Mouse (Mus musculus) embryonic facial prominence, embryonic 13.5 days (tissue): ENCODE results near the gene Uncx. TPM values are rescaled to one million over a fixed set of nuclear protein-coding genes. Genes with fewer than 3 reads are reported as not detected.
"Not testable (repeated sequence)": the region's sequence is repeated elsewhere in the genome, so short reads cannot be mapped to it uniquely, and the experiment has no call there.

Source experiments
- ATAC-seq: fragments of 200-750 bp; cut with Nextera tagmentation; 2 replicates; pipeline ENCODE4 v1.8.0; 2017; ENCODE audit warnings: low read depth; ENCODE audit not compliant: insufficient number of reproducible peaks, insufficient read depth, low FRiP score, low TSS enrichment
- H3K27ac ChIP-seq: fragments of 300-500 bp; sonication (generic); 2 replicates; pipeline ENCODE4 v1.5.1; 2015; ENCODE audit warnings: moderate library complexity, mild to moderate bottlenecking, inconsistent platforms
- H3K27me3 ChIP-seq: fragments of 300-500 bp; sonication (generic); 2 replicates; pipeline ENCODE4 v1.6.1; 2015; ENCODE audit warnings: mild to moderate bottlenecking, inconsistent platforms
- H3K36me3 ChIP-seq: fragments of 300-500 bp; sonication (generic); 2 replicates; pipeline ENCODE4 v1.6.1; 2015; ENCODE audit warnings: mild to moderate bottlenecking, inconsistent platforms
- H3K4me1 ChIP-seq: fragments of 300-500 bp; sonication (generic); 2 replicates; pipeline ENCODE4 v1.6.1; 2015; ENCODE audit warnings: inconsistent platforms
- H3K4me2 ChIP-seq: fragments of 300-500 bp; sonication (generic); 2 replicates; pipeline ENCODE4 v1.6.1; 2015; ENCODE audit warnings: moderate library complexity, mild to moderate bottlenecking, inconsistent platforms
- H3K4me3 ChIP-seq: fragments of 300-500 bp; sonication (generic); 2 replicates; pipeline ENCODE4 v1.5.1; 2015; ENCODE audit warnings: mild to moderate bottlenecking, inconsistent platforms
- H3K9ac ChIP-seq: fragments of 300-500 bp; sonication (generic); 2 replicates; pipeline ENCODE4 v1.6.1; 2015; ENCODE audit warnings: mild to moderate bottlenecking, inconsistent platforms
- H3K9me3 ChIP-seq: fragments of 300-500 bp; sonication (generic); 2 replicates; pipeline ENCODE4 v1.6.1; 2016; ENCODE audit warnings: inconsistent platforms
- WGBS: fragments of 180-500 bp; shearing (Covaris S2); methylation state at CpG from one replicate; pipeline ENCODE4 v1.1.7; 2015; ENCODE audit warnings: mixed read lengths; 5-methylcytosine and 5-hydroxymethylcytosine counted together
- polyA plus RNA-seq: library from polyadenylated mRNA; unstranded; fragments of >200 nt; fragmentation: Nextera tagmentation; extraction: Ambion mirVana; gene quantifications from 2 replicates; pipeline ENCODE4 v1.2.1, GENCODE M21; 2015

The Uncx gene
- polyA plus RNA-seq, 1 experiment from 2014 or later, result 2.3 TPM

DNA sequence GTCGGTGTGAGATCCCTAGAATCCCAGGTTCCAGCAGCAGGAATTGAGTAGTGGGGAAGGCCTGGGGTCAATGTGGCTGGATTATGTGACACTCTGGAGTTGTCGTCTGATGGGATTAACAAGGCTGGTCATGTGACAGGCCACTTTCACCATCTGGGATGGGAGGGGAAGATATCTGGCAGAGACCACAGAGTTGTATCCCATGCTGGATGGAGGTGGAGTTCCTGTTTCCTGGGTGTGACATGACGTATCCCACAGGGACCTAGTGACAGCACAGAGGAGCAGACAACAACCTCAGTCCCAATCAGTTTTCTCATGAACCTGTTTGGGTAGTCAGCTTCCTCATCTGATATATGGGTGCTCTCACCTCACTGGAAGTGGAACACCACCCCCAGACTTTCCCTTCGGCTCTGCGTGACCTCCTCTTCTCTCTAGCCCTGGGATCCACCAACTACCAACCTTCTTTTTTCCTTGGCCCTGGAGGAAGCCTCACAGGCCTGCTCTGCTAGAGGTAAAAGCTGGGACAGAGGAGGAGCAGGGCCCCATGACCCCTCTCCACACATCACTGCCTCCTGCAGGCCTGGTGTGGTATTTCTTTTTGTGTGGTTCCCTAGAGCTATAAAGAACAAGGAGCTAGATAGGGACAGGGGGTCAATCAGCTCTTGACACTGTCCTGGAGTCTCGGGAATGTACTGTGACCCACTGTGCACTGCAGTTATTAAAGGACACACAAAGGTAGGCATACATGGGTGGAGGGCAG, 23.5 kb downstream of the Uncx start:
- H3K9ac ChIP-seq, result no peak overlapping the region
- H3K4me1 ChIP-seq, result no peaks in the 10 kb centered on the region
- H3K4me3 ChIP-seq, result no peak overlapping the region
- peaks cover 71% of the 10 kb centered on the region for H3K27me3 ChIP-seq
- H3K36me3 ChIP-seq, result no peaks in the 10 kb centered on the region
- H3K9me3 ChIP-seq, result no peaks in the 10 kb centered on the region
- WGBS, result 64% methylated on average over 6 of the region's 6 CpGs
- H3K4me2 ChIP-seq, result no peak overlapping the region
- ATAC-seq, result no peak
- H3K27ac ChIP-seq, result no peak overlapping the region

DNA sequence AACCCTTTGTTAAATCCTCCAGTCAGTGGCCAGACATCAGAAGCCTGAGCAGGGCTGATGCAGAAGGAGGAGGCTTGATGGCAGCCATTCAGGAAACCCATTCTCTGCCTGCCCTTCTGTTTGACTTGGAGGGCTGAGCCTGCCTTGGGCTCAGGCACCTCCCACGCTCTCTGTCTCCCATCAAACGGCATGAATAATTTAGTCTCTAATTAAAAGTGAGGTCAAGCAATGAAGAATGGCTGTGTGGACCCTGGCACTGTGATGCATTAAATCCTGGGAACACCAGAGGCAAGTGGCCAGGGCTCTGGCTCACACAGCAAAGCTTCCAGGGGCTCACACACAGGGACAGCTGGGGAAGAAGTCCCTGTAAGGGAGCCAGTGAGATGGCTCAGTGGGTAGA, 24.8 kb downstream of the Uncx start:
- H3K27me3 ChIP-seq, result peaks cover 59% of the 10 kb centered on the region
- no peaks in the 10 kb centered on the region for H3K36me3 ChIP-seq
- no peak overlapping the region for H3K9ac ChIP-seq
- no peak overlapping the region for H3K27ac ChIP-seq
- H3K9me3 ChIP-seq, result no peaks in the 10 kb centered on the region
- no peak overlapping the region for H3K4me2 ChIP-seq
- no peak overlapping the region for H3K4me3 ChIP-seq
- no peak for ATAC-seq
- 53% methylated on average over 2 of the region's 2 CpGs for WGBS
- peaks cover 7% of the 10 kb centered on the region; the same call in 1 of the 2 replicates for H3K4me1 ChIP-seq

DNA sequence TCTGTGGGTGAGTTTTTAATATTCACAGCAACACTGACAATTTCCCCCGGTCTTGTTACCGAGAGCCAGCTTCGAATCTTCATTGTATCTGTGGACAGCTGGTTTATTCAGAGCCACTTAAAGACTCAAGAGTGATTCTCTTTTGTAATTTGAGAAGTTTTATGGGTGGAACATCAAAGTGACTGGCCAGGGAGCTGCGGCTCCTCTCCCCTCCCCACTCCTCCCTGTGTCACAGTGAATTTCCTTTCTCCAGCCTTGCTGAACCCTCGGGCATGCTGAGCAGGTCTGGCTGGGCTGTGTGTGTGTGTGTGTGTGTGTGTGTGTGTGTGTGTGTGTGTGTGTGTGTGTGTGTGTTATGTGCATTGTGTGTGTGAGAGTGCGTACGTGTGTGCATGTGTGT, 29.2 kb downstream of the Uncx start:
- Histone ChIP-seq H3K9me3 (peaks cover 7% of the 10 kb centered on the region; the same call in 1 of the 2 replicates), H3K36me3 (no peaks in the 10 kb centered on the region), H3K4me1 (peaks cover 7% of the 10 kb centered on the region; the same call in 1 of the 2 replicates), H3K4me2 (no peak overlapping the region), H3K27me3 (peaks cover 18% of the 10 kb centered on the region), H3K9ac (no peak overlapping the region), H3K4me3 (no peak overlapping the region), H3K27ac (no peak overlapping the region)
- ATAC-seq, result no peak
- WGBS, result 15% methylated on average over 7 of the region's 7 CpGs

DNA sequence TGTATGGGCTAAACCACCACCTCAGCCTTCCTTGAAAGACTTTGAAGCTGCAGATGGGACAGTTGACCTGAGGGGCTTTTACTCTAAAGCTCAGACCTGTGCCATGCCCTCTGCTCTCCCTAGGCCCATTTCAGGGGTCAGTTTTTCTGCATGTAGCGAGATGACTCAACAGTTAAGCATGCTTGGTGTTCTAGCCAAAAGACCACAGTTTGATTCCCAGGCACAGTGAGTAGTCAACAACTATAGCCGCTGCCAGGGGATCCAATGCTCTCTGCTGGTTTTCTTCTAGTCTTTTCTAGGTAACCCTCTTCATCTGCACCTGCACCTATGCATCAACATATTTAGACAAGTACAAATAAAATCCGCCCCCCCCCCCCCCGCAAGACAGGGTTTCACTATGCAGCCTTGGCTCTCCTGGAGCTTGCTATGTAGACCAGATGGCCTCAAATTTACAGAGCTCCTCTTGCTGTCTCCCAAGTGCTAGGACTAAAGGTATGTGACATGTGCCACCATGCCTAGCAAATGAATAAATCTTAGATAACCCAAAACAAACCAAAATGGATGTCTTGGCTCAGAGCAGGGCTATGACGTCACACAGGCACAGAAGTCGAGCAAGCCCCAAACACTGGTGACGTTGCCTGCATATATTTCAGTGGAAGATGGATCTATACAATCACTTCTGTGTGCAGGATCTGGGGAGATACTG, 30.5 kb downstream of the Uncx start:
- Histone ChIP-seq H3K4me1 (peaks cover 7% of the 10 kb centered on the region; the same call in 1 of the 2 replicates), H3K9ac (no peak overlapping the region), H3K9me3 (peaks cover 7% of the 10 kb centered on the region; the same call in 1 of the 2 replicates), H3K27me3 (peaks cover 18% of the 10 kb centered on the region), H3K36me3 (no peaks in the 10 kb centered on the region), H3K4me3 (no peak overlapping the region), H3K4me2 (no peak overlapping the region), H3K27ac (no peak overlapping the region)
- ATAC-seq, result no peak
- WGBS, result 75% methylated on average over 7 of the region's 7 CpGs

DNA sequence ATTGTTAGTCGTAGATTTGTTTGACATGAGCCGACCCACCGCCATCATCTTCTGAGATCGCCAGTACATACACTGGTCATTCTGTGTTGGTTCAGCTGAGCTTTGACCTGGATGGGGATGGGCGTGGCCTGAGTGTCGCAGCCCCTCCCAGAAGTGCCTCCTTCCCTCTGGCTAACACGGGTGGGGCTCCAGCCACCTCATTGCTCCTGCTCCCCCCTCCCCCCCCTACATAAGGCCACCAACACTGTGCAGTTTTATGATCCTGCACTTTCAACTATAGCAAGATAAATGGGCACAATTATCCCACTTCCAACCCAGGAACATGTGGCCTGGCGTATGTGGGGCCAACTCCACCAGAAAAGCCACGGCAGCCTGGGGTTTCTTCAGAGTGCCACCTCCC, 31.8 kb downstream of the Uncx start:
- 75% methylated on average over 9 of the region's 9 CpGs for WGBS
- Histone ChIP-seq H3K4me3 (no peak overlapping the region), H3K9me3 (peaks cover 7% of the 10 kb centered on the region; the same call in 1 of the 2 replicates), H3K27me3 (peaks cover 23% of the 10 kb centered on the region), H3K9ac (no peak overlapping the region), H3K4me1 (peaks cover 9% of the 10 kb centered on the region), H3K36me3 (no peaks in the 10 kb centered on the region), H3K27ac (no peak overlapping the region), H3K4me2 (no peak overlapping the region)
- ATAC-seq, result no peak

DNA sequence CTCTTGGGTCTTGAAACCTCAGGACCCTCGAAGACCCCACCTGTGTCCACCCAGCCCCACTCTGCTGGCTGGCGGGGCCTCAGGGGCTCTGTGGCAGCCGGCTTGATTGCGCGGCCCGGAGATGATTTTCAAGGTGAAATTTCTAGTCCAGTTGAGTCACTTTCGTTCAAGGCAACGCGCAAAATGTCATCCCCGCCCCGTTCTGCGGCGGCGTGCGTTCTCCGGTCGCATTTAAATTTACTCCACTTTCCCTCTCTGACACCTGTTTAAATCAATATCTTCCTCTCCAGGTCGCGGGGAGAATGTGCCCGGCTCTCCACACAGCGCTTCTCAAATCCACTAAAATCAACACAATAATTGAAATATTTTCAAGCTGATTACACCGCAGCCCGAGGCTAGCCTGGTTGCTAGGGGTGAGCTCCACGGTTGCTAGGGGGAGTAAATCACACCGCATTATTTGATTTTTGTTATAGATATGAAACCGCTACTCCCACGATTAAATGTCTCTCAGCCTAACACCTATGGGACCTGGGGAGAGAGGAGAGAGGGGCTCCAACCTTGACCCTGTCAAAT, 37.0 kb downstream of the Uncx start:
- peaks cover 17% of the 10 kb centered on the region for H3K4me1 ChIP-seq
- no peak overlapping the region; the same call in 1 of the 2 replicates for H3K4me3 ChIP-seq
- H3K9me3 ChIP-seq, result peaks cover 7% of the 10 kb centered on the region; the same call in 1 of the 2 replicates
- H3K27me3 ChIP-seq, result peaks cover 72% of the 10 kb centered on the region
- peak overlapping the region; percentile 12; the same call in 1 of the 2 replicates for H3K4me2 ChIP-seq
- ATAC-seq, result no peak
- no peak overlapping the region for H3K9ac ChIP-seq
- no peak overlapping the region for H3K27ac ChIP-seq
- 23% methylated on average over 27 of the region's 27 CpGs for WGBS
- no peaks in the 10 kb centered on the region for H3K36me3 ChIP-seq

DNA sequence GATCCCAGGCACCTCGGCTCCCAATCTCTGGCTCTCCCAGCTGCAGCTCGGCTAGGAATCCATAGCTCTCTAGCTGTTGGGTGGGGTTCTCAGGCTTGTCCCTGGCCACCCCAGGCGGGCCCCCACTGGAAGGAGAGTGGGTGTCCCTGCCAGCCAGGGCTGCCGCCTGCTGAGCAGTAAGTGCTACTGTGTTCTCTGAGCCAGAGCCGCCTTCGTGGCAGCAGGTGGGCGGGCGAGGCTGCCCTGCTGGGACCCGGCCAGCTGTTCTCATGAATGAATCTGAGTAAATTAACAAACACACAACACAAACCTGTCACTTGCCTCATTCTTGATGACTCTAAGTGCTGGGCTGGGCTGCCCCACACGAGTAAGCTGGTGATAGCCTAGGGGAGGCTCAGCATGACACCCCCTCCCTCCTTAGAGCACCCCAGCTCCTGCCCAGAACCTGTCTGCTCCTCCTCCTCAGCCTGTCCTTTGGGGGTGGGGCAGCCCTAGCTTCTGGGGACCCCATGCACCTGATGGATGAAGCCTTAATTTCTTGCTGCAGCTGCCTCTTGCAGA, 38.1 kb downstream of the Uncx start:
- no peak overlapping the region for H3K9ac ChIP-seq
- H3K4me3 ChIP-seq, result no peak overlapping the region
- no peak for ATAC-seq
- H3K27me3 ChIP-seq, result peaks cover 84% of the 10 kb centered on the region
- WGBS, result 3% methylated on average over 10 of the region's 10 CpGs
- H3K27ac ChIP-seq, result no peak overlapping the region
- no peaks in the 10 kb centered on the region for H3K36me3 ChIP-seq
- peaks cover 7% of the 10 kb centered on the region; the same call in 1 of the 2 replicates for H3K9me3 ChIP-seq
- H3K4me2 ChIP-seq, result no peak overlapping the region
- H3K4me1 ChIP-seq, result peaks cover 23% of the 10 kb centered on the region

DNA sequence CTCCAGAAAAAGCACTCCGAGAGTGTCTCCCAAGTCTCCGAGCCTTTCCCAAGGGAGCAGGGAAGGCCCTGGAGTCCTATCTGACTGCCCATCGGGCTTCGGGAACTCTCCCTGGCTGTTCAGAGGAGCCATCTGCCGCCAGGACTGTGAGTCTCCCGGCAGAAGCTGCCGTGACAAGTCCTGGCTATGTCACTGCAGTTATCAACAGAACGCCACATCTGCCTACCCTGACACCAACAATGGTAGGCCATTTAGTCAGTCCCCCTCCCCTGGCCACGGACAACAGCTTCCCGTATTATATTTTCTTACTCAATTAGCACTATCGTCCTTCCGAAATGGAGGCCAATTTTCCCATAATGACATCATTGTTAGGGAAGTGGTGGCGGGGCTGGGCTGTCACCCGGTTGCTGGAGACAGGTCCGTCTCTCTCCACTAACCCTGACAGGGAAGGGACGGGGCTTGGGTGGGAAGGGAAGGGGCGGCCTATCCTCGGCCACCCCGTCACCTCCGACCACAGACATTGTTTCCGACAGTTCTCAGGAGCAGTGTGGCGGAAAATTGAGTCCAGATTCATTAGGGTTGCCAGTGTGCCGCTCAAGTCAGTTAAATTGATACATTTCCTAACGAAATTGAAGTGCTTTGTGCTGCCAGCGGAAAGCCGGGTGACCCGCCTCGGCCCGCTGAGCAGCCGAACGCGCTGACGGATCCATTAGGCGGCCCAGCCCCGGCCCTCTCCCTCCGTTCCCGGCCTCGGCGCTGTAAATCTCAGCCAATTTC, 41.9 kb downstream of the Uncx start:
- 2% methylated on average over 39 of the region's 39 CpGs for WGBS
- Histone ChIP-seq H3K9me3 (no peaks in the 10 kb centered on the region), H3K36me3 (no peaks in the 10 kb centered on the region), H3K9ac (0 out of 2 replicates have a peak overlapping the region, but pooled peaks have one; percentile 21), H3K4me3 (peak overlapping the region; percentile 10; the same call in 1 of the 2 replicates), H3K27me3 (peaks cover 71% of the 10 kb centered on the region), H3K4me2 (peak overlapping the region; percentile 37), H3K4me1 (peaks cover 20% of the 10 kb centered on the region), H3K27ac (no peak overlapping the region)
- no peak for ATAC-seq

DNA sequence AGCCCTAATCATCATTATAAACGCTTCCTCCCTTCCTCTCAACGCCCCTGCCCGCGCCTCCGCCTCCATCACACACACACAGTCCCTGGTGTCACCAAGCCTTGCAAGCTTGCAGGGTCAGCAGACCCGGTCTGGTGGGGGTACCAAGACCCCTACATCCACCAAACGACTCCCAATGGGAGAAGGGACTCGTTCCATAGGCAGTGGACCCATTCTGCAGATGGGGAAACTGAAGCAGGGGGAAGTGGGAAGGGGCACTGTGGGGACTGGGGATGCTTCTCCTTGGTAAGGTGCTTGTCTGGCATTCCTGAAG, 42.4 kb downstream of the Uncx start:
- H3K9me3 ChIP-seq, result no peaks in the 10 kb centered on the region
- peak overlapping the region; percentile 37 for H3K4me2 ChIP-seq
- H3K27ac ChIP-seq, result no peak overlapping the region
- H3K27me3 ChIP-seq, result peaks cover 65% of the 10 kb centered on the region
- peak overlapping the region; percentile 10; the same call in 1 of the 2 replicates for H3K4me3 ChIP-seq
- no peak for ATAC-seq
- WGBS, result 15% methylated on average over 8 of the region's 8 CpGs
- H3K4me1 ChIP-seq, result peaks cover 16% of the 10 kb centered on the region
- H3K9ac ChIP-seq, result 0 out of 2 replicates have a peak overlapping the region, but pooled peaks have one; percentile 7
- H3K36me3 ChIP-seq, result no peaks in the 10 kb centered on the region

DNA sequence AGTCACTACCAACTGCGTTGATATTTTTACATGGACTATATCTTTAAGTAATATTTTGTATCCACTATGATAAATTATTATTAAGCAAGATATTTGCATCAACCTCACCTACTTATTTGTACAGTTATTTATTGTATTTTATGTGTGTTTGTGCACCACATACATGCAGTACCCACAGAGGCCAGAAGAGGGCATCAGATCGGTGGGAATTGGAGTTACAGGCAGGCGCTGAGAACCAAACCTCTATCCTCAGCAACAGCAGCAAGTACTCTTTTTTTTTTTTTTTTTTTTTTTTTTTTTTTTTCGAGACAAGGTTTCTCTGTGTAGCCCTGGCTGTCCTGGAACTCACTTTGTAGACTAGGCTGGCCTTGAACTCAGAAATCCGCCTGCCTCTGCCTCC, 44.2 kb downstream of the Uncx start:
- not testable (repeated sequence) for H3K4me2 ChIP-seq, H3K4me1 ChIP-seq, H3K36me3 ChIP-seq, H3K9ac ChIP-seq, ATAC-seq, H3K9me3 ChIP-seq, H3K27ac ChIP-seq, H3K4me3 ChIP-seq
- WGBS, result 82% methylated on average over 5 of the region's 5 CpGs
- peaks cover 55% of the 10 kb centered on the region for H3K27me3 ChIP-seq
